Mouse (Mus musculus) granulocyte monocyte progenitor cell, adult 5-6 weeks (primary cell): ENCODE measurements at regions not wholly inside any gene's neighbourhood (a gene's known extent, or its start where the extent isn't known, plus 50 kb on each side); places are given as distances from the start of the nearest gene placed in this dataset.

Source experiments
- ATAC-seq: replicated peaks from 2 replicates; pipeline ENCODE4 v1.8.0; 2016; ENCODE audit warnings: mild to moderate bottlenecking, moderate TSS enrichment, inconsistent platforms; ENCODE audit not compliant: poor library complexity, severe bottlenecking

DNA sequence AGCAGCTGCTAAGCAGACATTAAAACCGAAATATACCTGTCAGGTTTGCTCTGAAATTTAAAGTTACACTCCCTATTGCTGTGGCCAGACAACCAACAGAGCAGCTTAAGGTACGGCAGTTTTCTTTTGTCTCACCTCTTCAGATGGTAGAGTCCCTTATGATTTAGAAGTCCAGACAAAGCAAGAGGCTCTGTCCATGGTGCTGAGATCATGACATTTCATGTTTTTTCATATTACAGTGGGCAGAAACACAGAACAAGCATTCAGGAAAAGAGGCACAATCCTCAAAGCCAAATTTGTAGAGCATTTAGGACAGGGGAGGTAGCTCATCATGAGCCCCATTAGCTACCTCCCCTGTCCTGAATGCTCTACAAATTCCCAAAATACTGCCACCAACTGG, 620.0 kb downstream of the Dnah5 start:
- ATAC-seq = no peak

DNA sequence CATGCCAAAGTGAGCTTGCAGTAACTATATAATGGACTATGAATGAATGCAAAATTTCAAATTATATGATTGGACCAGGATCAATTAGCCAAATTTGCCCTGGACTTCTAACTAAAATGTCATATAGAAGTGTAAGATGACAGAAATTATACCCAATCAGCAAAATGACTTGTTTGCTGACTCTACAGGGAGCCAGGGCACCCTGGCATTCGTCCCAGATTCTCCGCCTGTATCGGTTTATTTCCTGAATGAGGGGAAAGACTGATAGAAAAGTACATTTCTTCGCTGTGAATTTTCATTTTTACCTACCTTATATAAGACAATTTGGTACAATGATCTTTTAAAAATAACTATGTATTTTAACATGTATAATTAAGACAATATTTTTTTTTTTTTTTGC, 631.3 kb downstream of the Dnah5 start:
- ATAC-seq = no peak

DNA sequence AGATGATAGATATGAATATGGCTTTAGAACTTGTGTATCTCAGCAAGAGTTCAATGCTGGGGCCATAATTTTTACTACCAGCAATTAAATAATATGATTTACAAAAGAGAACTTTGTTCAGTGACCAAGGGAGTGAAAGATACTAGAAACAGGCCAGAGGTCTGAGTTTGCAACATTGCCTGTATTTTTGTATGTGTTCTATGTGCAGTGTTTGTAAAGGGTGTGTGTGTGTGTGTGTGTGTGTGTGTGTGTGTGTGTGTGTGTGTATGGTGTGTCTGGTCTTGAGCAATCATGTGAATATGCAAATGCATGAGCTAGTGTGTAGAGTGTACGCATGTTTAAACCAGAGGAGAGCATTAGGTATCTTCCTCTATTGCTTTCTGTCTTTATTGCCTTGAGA, 636.8 kb downstream of the Dnah5 start:
- no peak for ATAC-seq

DNA sequence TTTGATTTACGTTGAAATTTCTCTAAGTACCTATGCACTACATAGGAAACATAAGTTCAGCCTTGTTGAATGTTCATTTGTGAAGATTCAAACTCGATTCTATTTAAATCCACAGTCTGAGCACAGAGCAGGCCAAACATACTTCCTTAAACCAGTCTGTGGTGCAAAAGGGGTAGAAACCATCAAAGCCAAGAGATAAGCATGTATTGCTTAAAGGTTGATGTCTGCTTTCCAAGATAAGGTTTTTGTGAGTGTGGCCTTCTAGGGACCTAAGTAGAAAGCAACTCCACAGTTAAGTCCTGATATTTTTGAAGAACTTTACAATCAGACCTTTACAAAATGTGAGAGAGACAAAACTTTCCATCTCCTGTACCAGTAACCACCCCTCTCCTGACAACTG, 652.9 kb downstream of the Dnah5 start:
- ATAC-seq = peak; percentile 68

DNA sequence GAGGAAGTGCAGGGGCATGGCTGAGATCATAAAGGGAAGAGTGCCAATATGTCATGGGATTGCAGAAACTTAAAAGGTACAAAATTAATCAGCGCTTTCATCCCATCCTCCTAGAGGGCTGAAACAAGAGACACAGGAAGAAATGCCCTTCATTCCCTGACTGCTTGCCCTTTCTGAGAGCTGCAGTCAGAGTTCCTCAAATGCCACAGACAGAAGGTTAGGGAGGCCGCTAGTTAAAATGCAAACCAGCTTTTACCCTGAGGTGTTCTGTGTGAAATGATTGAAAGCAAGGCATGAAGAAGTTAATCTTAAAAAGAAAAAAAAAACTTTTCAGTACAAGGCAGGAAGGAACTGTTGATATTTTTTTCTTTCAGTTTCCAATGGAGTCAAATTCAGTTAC, 654.6 kb downstream of the Dnah5 start:
- ATAC-seq = peak; percentile 33; the same call in 1 of the 2 replicates

DNA sequence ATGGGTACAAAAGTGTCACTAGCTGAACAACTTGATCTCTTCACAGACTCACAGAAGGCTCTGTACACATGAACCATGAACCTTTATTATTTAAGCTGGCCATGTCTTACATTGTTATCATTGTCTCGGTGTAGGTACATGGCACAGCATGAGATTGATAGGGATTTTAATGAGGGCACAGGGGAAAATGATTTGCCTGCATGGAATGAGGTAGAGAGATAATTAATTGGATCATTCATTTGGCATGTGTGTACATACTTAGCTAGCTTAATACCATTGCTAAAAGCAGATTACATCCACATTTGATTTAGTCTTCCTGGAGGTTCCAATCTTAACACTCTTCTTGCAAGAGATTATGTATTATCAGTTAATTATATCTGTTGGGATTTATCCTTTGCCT, 660.5 kb downstream of the Dnah5 start:
- no peak for ATAC-seq

DNA sequence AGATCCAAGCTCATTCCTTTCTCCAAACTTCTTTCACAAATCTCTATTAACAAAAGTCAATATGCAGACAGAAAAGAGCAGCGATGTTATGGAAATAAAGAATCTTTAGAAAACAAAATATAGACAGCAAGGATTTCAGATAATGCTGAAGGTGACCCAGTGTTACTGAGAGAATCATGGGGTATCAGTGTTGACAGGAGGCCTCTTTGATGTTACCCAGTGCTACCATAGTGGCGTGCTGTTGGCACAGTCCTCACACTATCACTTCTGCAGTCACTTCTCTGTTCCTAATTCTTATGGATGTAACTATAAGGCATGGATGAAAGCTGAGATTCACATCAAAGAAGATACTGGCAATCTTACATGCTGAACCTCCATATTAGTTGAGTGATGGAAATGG, 661.4 kb downstream of the Dnah5 start:
- ATAC-seq = no peak

DNA sequence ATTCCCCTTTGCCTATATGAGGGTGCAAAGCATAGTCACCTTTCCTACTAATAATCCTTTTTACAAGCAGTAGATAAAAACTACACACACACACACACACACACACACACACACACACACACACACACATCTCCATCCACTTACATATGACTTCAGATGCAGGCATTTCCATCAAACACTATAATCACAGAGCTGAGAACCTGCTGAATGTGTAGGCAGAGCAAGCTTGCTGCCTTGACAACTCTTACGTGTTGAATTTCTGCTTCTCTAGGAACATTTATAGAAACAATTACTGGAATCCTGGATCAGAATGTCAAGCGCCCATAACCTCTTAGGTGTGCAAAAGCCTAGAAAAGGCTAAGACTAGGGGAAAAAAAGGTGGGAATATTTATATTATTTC, 669.4 kb downstream of the Dnah5 start:
- ATAC-seq = no peak

DNA sequence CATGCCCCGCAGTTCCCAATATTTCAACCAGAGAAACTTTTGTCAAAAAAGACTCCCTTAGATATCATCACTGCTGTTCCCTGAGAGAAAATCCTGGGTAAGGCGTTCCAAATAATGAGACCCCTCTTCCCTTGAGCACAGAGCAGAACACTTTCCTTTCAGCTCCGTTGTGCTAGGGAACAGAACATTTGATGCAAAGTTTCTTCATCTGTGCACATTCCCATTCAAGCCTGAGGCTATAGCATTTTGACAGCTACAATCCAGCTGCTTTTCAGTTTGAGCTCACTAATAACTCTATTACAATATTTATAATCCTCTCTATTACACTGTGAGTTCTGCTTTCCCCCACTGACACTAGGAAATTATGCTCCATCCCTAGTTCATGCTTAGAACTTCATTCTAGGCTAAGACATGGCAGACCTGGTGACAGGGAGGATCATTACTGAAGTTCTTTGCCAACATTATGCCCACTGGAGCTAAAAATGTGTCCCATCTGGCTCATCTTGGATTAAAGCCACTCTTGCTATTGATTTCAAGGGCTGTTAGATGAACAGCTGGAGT, 692.8 kb downstream of the Dnah5 start:
- ATAC-seq = no peak

DNA sequence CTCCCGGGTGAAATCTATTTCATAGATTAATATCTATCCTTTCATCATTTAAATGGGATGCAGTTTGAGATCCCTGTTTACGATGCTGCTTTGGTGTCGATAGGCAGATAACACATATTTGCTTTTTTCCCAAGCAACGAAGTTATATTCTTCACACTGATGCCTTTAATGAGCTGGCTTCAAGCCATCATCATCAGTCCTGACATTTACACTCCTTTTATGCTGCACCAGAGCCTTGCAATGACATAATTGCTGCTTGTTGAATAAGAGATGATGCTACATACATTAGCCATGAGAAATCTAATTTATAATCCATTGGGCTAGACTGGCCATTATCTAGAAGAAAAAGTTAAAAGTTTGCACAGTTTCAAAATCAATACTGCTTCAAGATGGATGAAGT, 718.9 kb downstream of the Dnah5 start:
- no peak for ATAC-seq

DNA sequence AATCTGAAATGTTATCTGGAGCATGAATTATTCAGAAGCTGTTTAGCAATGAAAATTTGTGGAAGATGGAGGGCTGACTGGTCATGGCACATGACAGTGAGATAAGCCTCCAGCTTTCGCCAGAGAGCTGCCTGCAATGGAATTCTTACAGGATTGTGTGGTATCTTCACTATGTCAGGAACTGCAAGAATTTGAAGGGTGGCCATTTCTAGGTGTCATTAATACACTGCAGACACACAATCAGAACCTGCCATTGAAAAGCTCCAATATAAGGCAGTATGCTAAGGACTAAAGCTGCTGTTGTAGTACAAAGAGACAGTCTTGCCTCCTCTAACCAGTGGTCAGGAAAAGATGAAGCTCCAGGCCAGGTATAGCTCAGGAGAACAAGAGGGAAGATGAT, 744.7 kb downstream of the Dnah5 start:
- ATAC-seq = no peak
